Comparison of ENCODE assay signal across 25 mouse cellular contexts in the genomic region with DNA sequence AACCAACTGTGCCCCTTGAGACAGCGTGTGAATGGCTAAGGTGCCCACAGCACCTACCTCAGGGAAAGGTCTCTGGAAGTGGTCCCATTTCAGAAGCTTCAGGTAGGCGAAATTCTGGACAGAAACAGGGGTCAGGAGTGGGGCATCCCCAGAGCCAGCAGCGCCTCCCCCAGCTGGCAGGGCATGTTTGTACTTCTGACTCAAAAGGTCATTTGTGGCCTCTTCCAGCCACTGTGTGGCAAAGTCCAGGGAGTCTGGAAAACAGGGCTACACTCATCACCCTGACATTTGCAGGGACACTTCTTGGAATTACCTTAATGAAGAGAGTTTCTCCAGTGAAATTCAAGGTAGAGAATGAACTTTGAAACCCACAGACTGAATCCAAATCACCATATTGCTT. TPM values are rescaled to one million over a fixed set of nuclear protein-coding genes. Genes with fewer than 3 reads are reported as not detected.
A peak's percentile ranks its signal among the peaks of the same experiment; 100 is the strongest.
DNase-seq lines count a peak whose midpoint lies in the region; ATAC-seq and TF ChIP-seq lines count a peak whose summit lies in the region.
"Had no signal": no experiment of that assay in that cellular context is flagged by ENCODE, and none has a peak within 500 bp of the region (broad histone marks: within the 10 kb centered on the region; RNA-seq: fewer than 3 reads in every experiment).

No protein-coding gene starts in this region.

- no peak overlapping the region for H3K27ac ChIP-seq in kidney, embryonic 15.5 days
- H3K27ac ChIP-seq in testis, adult 2 months (ENCODE audit: control insufficient read depth, insufficient read depth, low read depth, low read length), result no peak overlapping the region
- H3K27ac ChIP-seq in liver, embryonic 15.5 days (replicated peaks), result 0 out of 2 replicates have a peak overlapping the region, but pooled peaks have one; percentile 33
- H3K27ac ChIP-seq: heart, embryonic 15.5 days; hindbrain, embryonic 15.5 days; layer of hippocampus, adult 2 months; limb, embryonic 10.5 days; neural tube, embryonic 15.5 days had no signal

- H3K4me2 ChIP-seq in kidney, embryonic 15.5 days, result no peak overlapping the region
- H3K4me2 ChIP-seq in liver, embryonic 15.5 days, result no peak overlapping the region
- H3K4me2 ChIP-seq: heart, embryonic 15.5 days; hindbrain, embryonic 15.5 days; midbrain, embryonic 11.5 days; neural tube, embryonic 15.5 days had no signal

- no peak for TF ChIP-seq CTCF in testis, adult 2 months (IDR thresholded peaks at IDR 0.05; ENCODE audit: control insufficient read depth, insufficient read depth, insufficient replicate concordance, low read depth, low read length)

- DNase-seq in kidney, adult 11 months, result peak; percentile 39
- no peak for DNase-seq in testis, postnatal 14 days (ENCODE audit: low spot score)
- DNase-seq in natural killer cell, adult 2 months (ENCODE audit: low spot score in 2 of 2), result no peak
- no peak for DNase-seq in thymus, postnatal 36 days
- DNase-seq: gastrocnemius, postnatal 14 days; heart, adult 18-20 months; heart, postnatal 36 days; lung, adult 18-20 months; lung, postnatal 10 days; right cerebral cortex, postnatal 4 days; thymus, adult 18-20 months; thymus, postnatal 4 days had no signal

- no peaks in the 10 kb centered on the region for H3K4me1 ChIP-seq in kidney, embryonic 15.5 days
- H3K4me1 ChIP-seq in testis, adult 2 months (ENCODE audit: control insufficient read depth, insufficient read depth, low read length), result peaks cover 8% of the 10 kb centered on the region
- H3K4me1 ChIP-seq in liver, embryonic 15.5 days (replicated peaks), result peaks cover 19% of the 10 kb centered on the region
- H3K4me1 ChIP-seq: hindbrain, embryonic 15.5 days; limb, embryonic 10.5 days had no signal

- no peak for ATAC-seq in kidney, embryonic 15.5 days (replicated peaks; ENCODE audit: low FRiP score)
- ATAC-seq in liver, embryonic 15.5 days (ENCODE audit: insufficient read depth), result peak; percentile 42; the same call in 1 of the 2 replicates
- ATAC-seq: forebrain, embryonic 16.5 days had no signal

- peaks cover 8% of the 10 kb centered on the region for H3K36me3 ChIP-seq in kidney, embryonic 15.5 days
- no peaks in the 10 kb centered on the region for H3K36me3 ChIP-seq in testis, adult 2 months (ENCODE audit: control insufficient read depth, insufficient read depth, low read length)
- H3K36me3 ChIP-seq in liver, embryonic 15.5 days (replicated peaks), result no peaks in the 10 kb centered on the region
- H3K36me3 ChIP-seq: heart, embryonic 15.5 days had no signal

- no peak overlapping the region for H3K4me3 ChIP-seq in kidney, embryonic 15.5 days (replicated peaks)
- peak overlapping the region; percentile 39 for H3K4me3 ChIP-seq in testis, adult 2 months (ENCODE audit: control insufficient read depth, low read depth, low read length)
- no peak overlapping the region for H3K4me3 ChIP-seq in liver, embryonic 15.5 days (replicated peaks)
- H3K4me3 ChIP-seq: heart, embryonic 15.5 days; hindbrain, embryonic 15.5 days; layer of hippocampus, adult 2 months; limb, embryonic 10.5 days; neural tube, embryonic 15.5 days had no signal

- no peaks in the 10 kb centered on the region for H3K27me3 ChIP-seq in kidney, embryonic 15.5 days
- H3K27me3 ChIP-seq in testis, adult 2 months (ENCODE audit: control insufficient read depth, insufficient read depth, low read length), result no peaks in the 10 kb centered on the region
- no peaks in the 10 kb centered on the region for H3K27me3 ChIP-seq in liver, embryonic 15.5 days
- H3K27me3 ChIP-seq: heart, embryonic 15.5 days; hindbrain, embryonic 15.5 days; neural tube, embryonic 15.5 days had no signal

- no peaks in the 10 kb centered on the region for H3K9me3 ChIP-seq in kidney, embryonic 15.5 days (replicated peaks)
- no peaks in the 10 kb centered on the region for H3K9me3 ChIP-seq in liver, embryonic 15.5 days (replicated peaks)
- H3K9me3 ChIP-seq: heart, embryonic 15.5 days; hindbrain, embryonic 15.5 days; limb, embryonic 10.5 days; neural tube, embryonic 15.5 days had no signal

- TF ChIP-seq POLR2A in testis, adult 2 months (IDR thresholded peaks at IDR 0.05; ENCODE audit: control insufficient read depth, low read depth, low read length), result no peak

- H3K9ac ChIP-seq in kidney, embryonic 15.5 days, result no peak overlapping the region
- H3K9ac ChIP-seq in liver, embryonic 15.5 days, result no peak overlapping the region
- H3K9ac ChIP-seq: heart, embryonic 15.5 days; hindbrain, embryonic 15.5 days; neural tube, embryonic 15.5 days had no signal

- 75% methylated on average over 3 of the region's 3 CpGs for WGBS in kidney, embryonic 15.5 days
- 45% methylated on average over 3 of the region's 3 CpGs for WGBS in liver, embryonic 15.5 days (ENCODE audit: insufficient replicate concordance)

RNA-seq across cellular contexts. Expression of gene Tcp11l1, which starts 23.6 kb away (rescaled TPM):
- 40.6 and 43.3 TPM in 2 replicates for polyA plus RNA-seq in kidney, embryonic 15.5 days (2015; fragmentation: Nextera tagmentation; extraction: Ambion mirVana)
- 3.0 and 3.8 TPM in 2 replicates for polyA plus RNA-seq in testis, adult 2 months (2012; rRNA removed)
- polyA plus RNA-seq in liver, embryonic 15.5 days (2015; fragmentation: Nextera tagmentation; extraction: Ambion mirVana), result 4.9 and 5.1 TPM in 2 replicates

RNA-seq across cellular contexts. Expression of gene Pin1rt1, which starts 27.9 kb away (rescaled TPM):
- polyA plus RNA-seq in kidney, embryonic 15.5 days (2015; fragmentation: Nextera tagmentation; extraction: Ambion mirVana), result not detected in 2 replicates
- 3.5 and 4.9 TPM in 2 replicates for polyA plus RNA-seq in testis, adult 2 months (2012; rRNA removed)
- polyA plus RNA-seq in liver, embryonic 15.5 days (2015; fragmentation: Nextera tagmentation; extraction: Ambion mirVana), result not detected in 2 replicates
- polyA plus RNA-seq: embryonic facial prominence, embryonic 14.5 days; heart, embryonic 15.5 days; limb, embryonic 10.5 days; midbrain, embryonic 11.5 days; midbrain, postnatal 0 days; stomach, embryonic 14.5 days had no signal

RNA-seq across cellular contexts. Expression of gene Depdc7, which starts 54.4 kb away (rescaled TPM):
- 22.8 and 24.6 TPM in 2 replicates for polyA plus RNA-seq in kidney, embryonic 15.5 days (2015; fragmentation: Nextera tagmentation; extraction: Ambion mirVana)
- polyA plus RNA-seq in testis, adult 2 months (2012; rRNA removed), result 0.74 and 1.5 TPM in 2 replicates
- 12.7 and 13.0 TPM in 2 replicates for polyA plus RNA-seq in liver, embryonic 15.5 days (2015; fragmentation: Nextera tagmentation; extraction: Ambion mirVana)
